Mouse (Mus musculus): ENCODE data around the gene Copg2. TPM values are rescaled to one million over a fixed set of nuclear protein-coding genes. Genes with fewer than 3 reads are reported as not detected.
"Not testable (repeated sequence)": the region's sequence is repeated elsewhere in the genome, so short reads cannot be mapped to it uniquely, and the experiment has no call there.

Copg2 gene
- polyA plus RNA-seq, 2 experiments from 2014 or later = 19.5 to 46.4 TPM

- no peak for ATAC-seq
Observed at GRCm38 (mm10) chr6:30805053-30805752, 91.4 kb downstream of the Copg2 start.

GRCm38 (mm10) chr6:30804389-30805052 is 92.1 kb downstream of the Copg2 start:
- peak; percentile 100 for ATAC-seq

- ATAC-seq = not testable (repeated sequence)
Observed at GRCm38 (mm10) chr6:30802915-30803314, 93.7 kb downstream of the Copg2 start.

- ATAC-seq = no peak
Observed at GRCm38 (mm10) chr6:30751209-30751608, 145.4 kb downstream of the Copg2 start.

- no peak for ATAC-seq
Observed at GRCm38 (mm10) chr6:30750482-30750881, 146.1 kb downstream of the Copg2 start.

GRCm38 (mm10) chr6:30749892-30750291 is 146.7 kb downstream of the Copg2 start:
- ATAC-seq = no peak

- ATAC-seq = no peak
Observed at GRCm38 (mm10) chr6:30749042-30749689, 147.4 kb downstream of the Copg2 start.

GRCm38 (mm10) chr6:30748358-30748910 is 148.2 kb downstream of the Copg2 start:
- ATAC-seq = no peak

GRCm38 (mm10) chr6:30747631-30748357 is 148.8 kb downstream of the Copg2 start:
- ATAC-seq = no peak

GRCm38 (mm10) chr6:30745591-30745990 is 151.0 kb downstream of the Copg2 start:
- no peak for ATAC-seq

- ATAC-seq = no peak
Observed at GRCm38 (mm10) chr6:30744846-30745245, 151.7 kb downstream of the Copg2 start.

GRCm38 (mm10) chr6:30739177-30739747 is 157.3 kb downstream of the Copg2 start:
- ATAC-seq = no peak

GRCm38 (mm10) chr6:30738464-30739006 is 158.1 kb downstream of the Copg2 start:
- ATAC-seq = no peak

GRCm38 (mm10) chr6:30737548-30738463 is 158.8 kb downstream of the Copg2 start:
- ATAC-seq = peak; percentile 59

GRCm38 (mm10) chr6:30736864-30737547 is 159.6 kb downstream of the Copg2 start:
- ATAC-seq = peak; percentile 27

GRCm38 (mm10) chr6:30736372-30736762 is 160.2 kb downstream of the Copg2 start:
- no peak for ATAC-seq

GRCm38 (mm10) chr6:30735728-30736371 is 160.7 kb downstream of the Copg2 start:
- no peak for ATAC-seq

- ATAC-seq = peak; percentile 40
Observed at GRCm38 (mm10) chr6:30734988-30735727, 161.4 kb downstream of the Copg2 start.

GRCm38 (mm10) chr6:30734465-30734864 is 162.1 kb downstream of the Copg2 start:
- no peak for ATAC-seq

All from CD4-positive, CD25-positive, alpha-beta regulatory T cell, adult 4 months (primary cell).